Mouse (Mus musculus) cortical plate, adult 2 months (tissue): ENCODE measurements around the gene Slain2.

ENCODE experiments used
- CTCF ChIP-seq: fragments of 200-500 bp; IDR thresholded peaks from 2 replicates; pipeline ENCODE4 v1.5.1; 2011; ENCODE audit warnings: mild to moderate bottlenecking, control low read depth, low read length; ENCODE audit not compliant: insufficient read depth; ENCODE audit errors: extremely low read depth
- POLR2A ChIP-seq: fragments of 200-500 bp; IDR thresholded peaks from 2 replicates; pipeline ENCODE4 v1.6.1; 2011; ENCODE audit warnings: mild to moderate bottlenecking, low read length, control low read depth; ENCODE audit not compliant: insufficient read depth; ENCODE audit errors: extremely low read depth

DNA sequence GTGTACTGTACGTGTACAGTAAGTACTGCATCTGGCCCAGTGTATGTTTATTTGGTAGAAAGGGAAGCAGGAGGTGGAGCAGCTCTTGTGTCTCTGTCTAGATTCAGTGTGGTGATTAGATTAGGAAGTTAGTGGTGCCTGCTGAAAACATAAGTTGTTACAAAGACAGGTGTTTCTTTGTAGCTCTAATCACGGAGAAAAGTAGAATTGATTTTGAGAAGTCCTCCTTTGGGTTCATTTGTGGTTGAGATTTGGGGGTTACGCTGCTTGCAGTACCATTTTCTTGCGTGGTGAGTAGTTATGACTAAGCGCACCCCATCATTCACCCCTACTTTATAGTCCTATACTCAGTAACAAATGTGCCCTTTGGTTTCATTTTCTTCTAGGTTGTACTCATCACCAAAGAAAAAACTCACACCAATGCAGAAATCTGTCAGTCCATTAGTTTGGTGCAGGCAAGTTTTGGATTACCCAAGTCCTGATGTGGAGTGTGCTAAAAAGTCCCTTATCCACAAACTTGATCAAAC, 26.9 kb downstream of the Slain2 start:
- TF ChIP-seq CTCF (no peak), POLR2A (no peak)
